Mouse (Mus musculus) kidney, postnatal 25 days (tissue): ENCODE results near the gene Defb36.
A peak's percentile ranks its signal among the peaks of the same experiment; 100 is the strongest.

Experiments
- DNase-seq, 2 experiments: peaks; one replicate each; pipeline ENCODE4 v3.0.0; 2021; ENCODE audit warnings: mixed read lengths in 2 of 2

Defb36 gene

DNA sequence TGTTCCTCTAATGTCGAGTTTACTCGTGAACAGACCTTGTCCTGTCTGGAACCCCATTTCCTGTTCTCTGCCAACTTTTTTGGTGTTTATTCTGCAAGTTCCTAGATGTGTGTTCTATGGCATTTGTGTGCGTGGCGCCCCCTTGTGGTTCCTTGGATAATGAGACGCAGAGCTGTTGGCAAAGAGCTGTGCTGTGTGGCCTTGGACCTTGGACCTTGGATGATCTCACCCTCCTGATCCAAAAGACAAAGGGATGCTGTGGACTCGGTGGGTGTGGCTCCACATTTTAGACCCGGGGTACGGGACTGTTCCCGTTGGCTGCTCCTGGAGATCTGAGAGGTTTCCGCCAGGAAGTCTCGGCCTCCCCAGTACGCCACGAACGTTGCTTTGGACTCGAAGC, at the start of gene Defb36:
TSS of gene Defb36 (plus strand) at position 271 of the 400 bp plus-strand sequence.
- peak; percentile 74 to 76 for DNase-seq

- no peak for DNase-seq
Observed at GRCm38 (mm10) chr2:152556655-152557054, 47.5 kb upstream of the Defb36 start.

GRCm38 (mm10) chr2:152569038-152569437, 35.1 kb upstream of the Defb36 start, which contains the start of gene Gm17416:
Gene Gm17416 (plus strand): TSS chr2:152569338.
- DNase-seq = no peak

DNA sequence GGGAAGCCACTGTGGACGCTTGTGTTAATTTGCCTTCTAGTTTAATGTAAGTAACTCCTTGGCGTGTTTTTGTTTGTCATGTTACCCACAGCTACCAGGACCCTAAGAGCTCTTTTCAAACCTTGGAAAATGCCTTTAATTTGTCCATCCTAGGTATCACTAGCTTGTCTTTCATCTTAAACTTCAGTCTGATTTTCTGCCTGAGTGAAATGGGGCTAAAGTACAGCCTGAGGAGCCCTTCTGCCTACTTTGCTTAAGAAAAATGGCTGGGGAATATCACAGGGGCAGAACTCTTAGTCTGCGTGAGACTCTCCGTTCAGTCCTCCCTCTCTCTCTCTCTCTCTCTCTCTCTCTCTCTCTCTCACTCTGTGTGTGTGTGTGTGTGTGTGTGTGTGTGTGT, 34.2 kb upstream of the Defb36 start:
- DNase-seq = no peak

DNA sequence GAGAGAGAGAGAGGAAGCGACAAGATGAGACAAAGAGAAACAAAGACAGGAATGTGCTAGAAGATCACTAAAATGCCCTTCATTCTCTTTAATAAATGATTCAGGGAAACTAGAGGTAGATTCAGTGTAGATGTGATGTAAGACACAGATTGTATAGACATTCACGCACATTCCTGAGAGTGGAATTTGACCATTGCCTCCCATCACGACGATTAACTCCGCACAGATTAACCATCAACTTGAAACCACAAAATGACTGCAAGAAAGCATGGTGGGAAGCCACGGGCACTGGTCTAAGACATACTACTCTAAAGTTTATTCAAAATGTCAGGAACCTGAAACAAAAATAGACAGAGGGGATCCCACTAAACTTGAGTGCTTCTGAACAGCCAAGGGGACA, 33.8 kb upstream of the Defb36 start:
- peak; percentile 50 to 53 for DNase-seq

GRCm38 (mm10) chr2:152572114-152572794, 31.9 kb upstream of the Defb36 start, which contains the start of gene Defb21:
Gene Defb21 (plus strand): TSS chr2:152572744.
- no peak for DNase-seq

DNA sequence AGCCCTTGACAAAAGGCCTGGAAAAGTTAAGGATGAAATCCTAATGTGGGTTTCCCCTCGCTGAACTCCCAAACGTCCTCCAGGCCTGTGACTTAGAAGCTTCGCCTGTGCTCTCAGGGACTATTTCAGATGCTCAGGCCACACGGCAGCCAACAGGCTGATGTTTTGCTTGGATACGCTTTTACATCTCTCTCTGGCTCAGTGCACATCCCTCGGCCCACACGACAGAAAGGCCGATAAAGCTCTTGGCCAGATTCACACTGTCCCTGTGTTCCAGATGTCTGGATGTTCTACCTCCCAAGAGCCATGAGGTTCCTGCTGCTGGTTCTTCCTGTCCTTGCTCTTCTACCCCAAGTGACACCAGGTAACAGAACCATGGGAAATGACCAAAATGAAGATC, 30.6 kb upstream of the Defb36 start:
- DNase-seq = no peak

DNA sequence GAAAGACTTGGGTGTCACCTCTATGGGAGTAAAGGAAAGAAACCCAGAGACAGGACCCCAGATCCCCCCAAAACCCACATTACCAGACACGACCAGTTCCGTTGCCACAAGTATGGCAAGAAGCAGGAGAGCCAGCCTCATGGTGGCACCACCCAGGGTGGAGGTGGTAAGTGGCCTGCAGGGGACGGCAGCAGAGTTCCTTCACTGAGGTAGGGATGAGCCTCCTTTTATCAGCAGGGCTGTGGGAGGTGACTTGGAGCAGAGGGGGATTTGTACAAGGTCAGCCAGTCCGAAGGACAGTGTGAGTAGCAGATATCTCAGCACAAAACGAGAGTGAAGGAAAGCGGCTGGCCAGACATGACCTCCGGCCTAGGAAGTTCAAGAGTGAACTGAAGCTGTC, 24.0 kb upstream of the Defb36 start, which contains the start of gene Defb19:
TSS of gene Defb19 (minus strand) at position 206 of the 400 bp plus-strand sequence.
- no peak for DNase-seq

DNA sequence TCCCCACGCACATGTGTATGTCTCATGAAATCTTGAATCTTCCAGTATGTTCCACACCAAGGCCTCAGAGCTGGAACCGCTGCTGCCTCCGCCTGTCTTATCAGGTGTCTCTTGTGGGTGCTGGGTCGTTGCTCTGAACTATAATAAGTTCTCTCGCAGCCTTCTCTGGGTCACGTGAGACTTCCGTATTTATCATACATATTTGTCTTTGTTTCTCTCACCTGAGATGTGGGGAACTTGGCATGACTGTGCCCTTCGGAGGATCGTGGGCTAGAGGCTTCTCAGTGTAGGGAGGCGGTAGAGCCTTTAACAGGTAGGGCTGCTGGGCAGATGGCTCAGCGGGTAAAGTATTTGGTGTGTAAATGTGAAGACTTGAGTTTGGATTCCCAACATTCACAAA, 23.5 kb upstream of the Defb36 start:
- no peak for DNase-seq

- DNase-seq = peak in 1 of 2 experiments; percentile 62
Observed at GRCm38 (mm10) chr2:152586926-152587560, 17.1 kb upstream of the Defb36 start.

- DNase-seq = no peak
Observed at GRCm38 (mm10) chr2:152588450-152588849, 15.7 kb upstream of the Defb36 start.

- peak; percentile 33 to 53 for DNase-seq
Observed at GRCm38 (mm10) chr2:152589021-152589420, 15.1 kb upstream of the Defb36 start.

DNA sequence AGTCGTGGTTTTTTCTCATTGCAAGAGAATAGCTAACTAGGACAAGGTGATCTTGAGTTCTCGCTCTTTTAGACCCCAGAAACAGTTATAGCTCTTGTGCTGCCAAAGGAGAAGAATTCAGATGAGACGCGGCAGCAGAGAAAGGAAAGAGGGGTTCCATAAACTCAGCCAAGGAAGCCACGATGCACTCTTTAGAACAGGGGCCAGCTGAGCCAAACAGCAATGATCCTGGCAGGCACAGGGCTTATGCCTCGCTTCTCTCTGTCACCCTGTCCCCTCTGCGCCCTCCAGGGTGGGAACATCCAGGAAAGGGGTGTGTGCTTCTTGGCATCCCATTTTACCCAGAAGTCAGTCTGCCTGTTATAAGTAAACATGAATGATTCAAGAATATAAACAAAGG, 4.8 kb upstream of the Defb36 start, which contains the start of gene Defb45:
TSS of gene Defb45 (minus strand) at position 101 of the 400 bp plus-strand sequence.
- DNase-seq = no peak

- no peak for DNase-seq
Observed at GRCm38 (mm10) chr2:152600076-152600475, 4.1 kb upstream of the Defb36 start.

- no peak for DNase-seq
Observed at GRCm38 (mm10) chr2:152601275-152601960, 2.7 kb upstream of the Defb36 start.

- no peak for DNase-seq
Observed at GRCm38 (mm10) chr2:152607746-152608145, 3.6 kb downstream of the Defb36 start.

DNA sequence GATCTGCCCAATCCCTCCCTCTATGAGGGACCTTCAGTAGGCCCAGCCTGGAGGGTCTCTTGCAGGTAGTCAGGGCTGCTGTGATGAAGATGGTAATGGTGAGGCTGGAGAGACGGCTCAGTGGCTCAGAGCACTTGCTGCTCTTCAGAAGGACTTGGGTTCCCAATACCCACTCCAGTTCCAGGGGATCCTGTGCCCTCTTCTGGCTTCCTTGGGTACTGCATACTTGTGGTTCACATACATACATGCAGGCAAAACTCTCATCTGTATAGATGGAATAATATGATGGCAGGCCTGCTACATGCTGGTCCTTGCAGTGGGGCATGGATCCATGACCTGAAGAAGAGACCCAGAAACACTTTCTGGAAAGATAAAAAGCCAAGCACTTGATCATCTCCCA, 4.6 kb downstream of the Defb36 start:
- DNase-seq = no peak

DNA sequence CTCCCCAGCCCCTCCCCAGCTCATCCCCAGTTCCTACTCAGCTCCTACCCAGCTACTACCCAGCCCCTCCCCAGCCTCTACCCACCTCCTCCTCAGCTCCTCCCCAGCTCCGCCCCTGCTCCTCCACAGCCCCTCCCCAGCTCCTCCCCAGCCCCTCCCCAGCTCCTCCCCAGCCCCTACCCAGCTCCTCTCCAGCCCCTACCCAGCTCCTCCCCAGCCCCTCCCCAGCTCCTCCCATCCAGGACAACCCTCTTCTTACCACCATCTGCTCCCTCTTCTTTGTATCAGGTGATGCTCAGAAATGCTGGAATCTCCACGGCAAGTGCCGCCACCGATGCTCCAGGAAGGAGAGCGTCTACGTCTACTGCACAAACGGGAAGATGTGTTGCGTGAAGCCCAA, 8.1 kb downstream of the Defb36 start:
- no peak for DNase-seq

DNA sequence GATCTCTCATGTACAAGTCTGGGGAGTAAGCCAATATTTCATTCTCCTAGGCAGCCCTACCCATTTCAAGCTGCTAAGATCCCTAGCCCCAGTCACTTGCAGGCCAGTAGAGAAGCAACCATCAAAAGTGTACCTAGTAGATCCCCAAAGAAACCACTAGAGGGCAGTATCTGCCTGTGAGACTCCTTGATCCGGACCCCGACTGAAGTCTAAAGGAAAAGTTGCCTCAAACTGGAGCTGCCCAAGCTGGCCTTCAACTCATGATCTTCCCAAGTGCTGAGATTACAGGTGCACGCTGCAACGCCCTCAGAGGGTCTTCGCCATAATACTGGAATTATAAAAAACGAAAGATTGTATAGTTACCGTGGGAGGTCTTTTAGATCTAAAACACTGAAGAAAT, 11.4 kb downstream of the Defb36 start:
- peak; percentile 49 to 65 for DNase-seq

- no peak for DNase-seq
Observed at GRCm38 (mm10) chr2:152616470-152616869, 12.3 kb downstream of the Defb36 start.

DNA sequence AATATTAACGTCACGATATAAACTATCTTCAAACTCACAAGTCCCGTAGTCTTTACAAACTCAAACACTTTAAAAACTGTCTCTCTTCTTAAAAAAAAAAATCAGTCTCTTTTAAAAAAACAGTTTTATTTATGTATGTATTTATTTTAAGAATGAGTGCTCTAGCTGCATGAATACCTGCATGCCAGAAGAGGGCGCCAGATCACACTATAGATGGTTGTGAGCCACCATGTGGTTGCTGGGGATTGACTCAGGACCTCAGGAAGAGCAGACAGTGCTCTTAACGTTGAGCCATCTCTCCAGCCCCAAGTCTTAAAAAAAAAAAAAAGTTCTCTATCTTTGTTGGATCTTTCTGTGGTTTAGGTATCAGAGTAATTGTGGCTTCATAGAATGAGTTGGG, 13.2 kb downstream of the Defb36 start:
- DNase-seq = peak in 1 of 2 experiments; percentile 37

GRCm38 (mm10) chr2:152620367-152621134, 16.4 kb downstream of the Defb36 start:
- peak in 1 of 2 experiments; percentile 61 for DNase-seq

DNA sequence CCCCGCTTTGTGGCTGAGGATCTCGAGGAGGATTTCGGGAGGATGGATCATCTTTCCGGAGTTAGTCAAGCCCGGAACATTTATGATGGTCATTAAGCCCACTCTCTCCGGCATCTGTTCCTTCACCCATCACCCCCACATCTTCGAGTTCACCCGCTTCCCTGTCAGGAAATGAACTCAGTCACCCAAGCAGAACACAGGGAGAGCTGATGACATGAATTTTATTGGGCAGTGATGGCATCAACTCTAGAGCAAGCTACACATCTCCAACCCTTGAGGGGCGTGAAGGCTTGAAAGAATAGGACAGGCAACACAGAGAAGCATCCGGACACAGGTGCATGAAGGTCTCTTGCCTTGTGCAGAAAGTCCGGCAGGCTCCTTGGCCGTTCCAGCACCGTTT, 18.0 kb downstream of the Defb36 start:
- DNase-seq = no peak
